Mouse (Mus musculus) forebrain, embryonic 12.5 days (tissue): ENCODE data around the gene P3h2. TPM values are rescaled to one million over a fixed set of nuclear protein-coding genes. Genes with fewer than 3 reads are reported as not detected.

ENCODE experiments used
- ATAC-seq: fragments of 200-750 bp; cut with Nextera tagmentation; 2 replicates; pipeline ENCODE4 v1.8.0; 2017; ENCODE audit warnings: moderate TSS enrichment; ENCODE audit not compliant: low FRiP score
- H3K27ac ChIP-seq: fragments of 300-500 bp; sonication (generic); 2 replicates; pipeline ENCODE4 v1.5.1; 2016; ENCODE audit warnings: mild to moderate bottlenecking
- H3K27me3 ChIP-seq: fragments of 300-500 bp; sonication (generic); 2 replicates; pipeline ENCODE4 v1.6.1; 2016; ENCODE audit warnings: mild to moderate bottlenecking
- H3K36me3 ChIP-seq: fragments of 300-500 bp; sonication (generic); replicated peaks from 2 replicates; pipeline ENCODE4 v1.6.1; 2016; ENCODE audit warnings: mild to moderate bottlenecking
- H3K4me1 ChIP-seq: fragments of 300-500 bp; sonication (generic); 2 replicates; pipeline ENCODE4 v1.6.1; 2016
- H3K4me2 ChIP-seq: fragments of 300-500 bp; sonication (generic); 2 replicates; pipeline ENCODE4 v1.6.1; 2016; ENCODE audit warnings: mild to moderate bottlenecking, moderate library complexity
- H3K4me3 ChIP-seq: fragments of 300-500 bp; sonication (generic); replicated peaks from 2 replicates; pipeline ENCODE4 v1.5.1; 2016; ENCODE audit warnings: mild to moderate bottlenecking
- H3K9ac ChIP-seq: fragments of 300-500 bp; sonication (generic); 2 replicates; pipeline ENCODE4 v1.6.1; 2016; ENCODE audit warnings: mild to moderate bottlenecking
- H3K9me3 ChIP-seq: fragments of 300-500 bp; sonication (generic); 2 replicates; pipeline ENCODE4 v1.6.1; 2016
- WGBS: fragments of 180-500 bp; shearing (Covaris S2); methylation state at CpG from one replicate; pipeline ENCODE4 v1.1.7; 2016; 5-methylcytosine and 5-hydroxymethylcytosine counted together
- polyA plus RNA-seq: library from polyadenylated mRNA; unstranded; fragments of >200 nt; fragmentation: Nextera tagmentation; extraction: Ambion mirVana; gene quantifications from 2 replicates; pipeline ENCODE4 v1.2.1, GENCODE M21; 2016

The P3h2 gene
- polyA plus RNA-seq, 1 experiment from 2014 or later: 2.3 TPM

DNA sequence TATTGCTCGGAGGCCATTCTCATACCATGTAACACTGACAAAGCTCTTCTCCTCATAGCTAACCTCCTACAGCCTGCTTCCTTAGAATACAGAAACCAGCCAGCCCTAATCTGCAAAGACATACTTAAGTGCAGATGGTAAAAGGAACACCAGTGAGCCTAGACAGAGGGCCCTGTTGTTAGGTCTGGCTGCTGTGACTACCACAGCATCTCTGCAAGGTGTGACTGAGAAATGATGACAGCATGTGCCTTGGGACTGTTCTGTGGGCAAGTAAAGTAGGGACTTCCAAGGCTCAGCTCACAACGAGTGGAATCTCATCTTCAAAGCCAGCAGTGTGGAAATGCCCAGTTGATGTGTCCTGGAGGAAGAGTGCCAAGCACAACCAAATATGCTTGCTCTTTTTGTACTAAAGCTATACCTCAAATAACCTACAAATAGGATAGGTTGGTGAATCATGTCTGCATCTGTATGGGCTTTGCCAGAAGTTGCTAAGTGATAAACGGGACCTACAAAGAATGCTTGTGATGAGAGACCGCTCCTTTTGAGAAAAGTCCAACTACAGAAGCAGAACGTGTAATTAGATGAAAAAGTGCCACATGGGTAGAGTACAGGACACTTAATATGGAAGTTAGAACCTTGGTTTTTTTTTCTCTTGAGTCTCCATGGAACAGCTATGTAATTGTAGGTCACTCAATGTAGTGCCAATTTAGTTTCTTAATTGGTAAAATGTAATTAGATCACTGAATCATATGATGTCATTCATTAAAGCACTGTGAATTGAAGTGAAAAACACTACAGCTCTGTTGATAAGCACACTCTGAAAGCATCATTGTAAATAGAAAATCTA lies 45.1 kb downstream of the P3h2 start:
- WGBS: 56% methylated on average over 5 of the region's 5 CpGs
- no peak overlapping the region for H3K4me3 ChIP-seq
- no peak overlapping the region for H3K27ac ChIP-seq
- H3K27me3 ChIP-seq: no peaks in the 10 kb centered on the region
- peak; percentile 75; the same call in 1 of the 2 replicates for ATAC-seq
- H3K4me2 ChIP-seq: no peak overlapping the region
- no peaks in the 10 kb centered on the region for H3K4me1 ChIP-seq
- H3K9me3 ChIP-seq: no peaks in the 10 kb centered on the region
- H3K9ac ChIP-seq: no peak overlapping the region
- H3K36me3 ChIP-seq: no peaks in the 10 kb centered on the region

- Histone ChIP-seq H3K27me3 (no peaks in the 10 kb centered on the region), H3K9ac (no peak overlapping the region), H3K4me1 (no peaks in the 10 kb centered on the region), H3K27ac (no peak overlapping the region), H3K9me3 (no peaks in the 10 kb centered on the region), H3K4me3 (no peak overlapping the region), H3K36me3 (no peaks in the 10 kb centered on the region), H3K4me2 (no peak overlapping the region)
- ATAC-seq: no peak
- WGBS: 80% methylated on average over 3 of the region's 3 CpGs
Observed at GRCm38 (mm10) chr16:26053631-26054030, 52.0 kb downstream of the P3h2 start.

GRCm38 (mm10) chr16:26049393-26050087 lies 56.0 kb downstream of the P3h2 start:
- Histone ChIP-seq H3K4me2 (no peak overlapping the region), H3K4me1 (no peaks in the 10 kb centered on the region), H3K27me3 (no peaks in the 10 kb centered on the region), H3K36me3 (no peaks in the 10 kb centered on the region), H3K27ac (no peak overlapping the region), H3K9ac (no peak overlapping the region), H3K9me3 (no peaks in the 10 kb centered on the region), H3K4me3 (no peak overlapping the region)
- WGBS: 65% methylated on average over 5 of the region's 5 CpGs
- ATAC-seq: no peak

DNA sequence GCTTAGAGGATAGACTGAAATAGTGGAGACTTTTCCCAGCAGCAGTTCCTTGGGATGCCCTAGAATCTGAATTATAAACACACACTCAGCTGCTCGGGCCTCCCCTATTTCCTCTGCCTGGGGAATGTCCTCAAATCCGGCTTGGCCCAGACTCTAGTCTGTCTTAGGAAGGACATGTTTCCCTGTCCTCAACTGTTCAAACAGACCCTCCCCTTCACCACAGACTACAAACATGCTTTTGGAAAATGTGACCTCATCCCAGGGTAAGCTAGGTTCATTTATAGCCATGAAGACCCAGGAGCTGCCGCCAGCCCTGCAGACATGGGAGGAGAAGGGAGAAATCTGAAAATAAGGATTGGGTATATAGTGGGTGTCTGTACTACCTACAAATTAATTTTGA lies 57.7 kb downstream of the P3h2 start:
- Histone ChIP-seq H3K36me3 (no peaks in the 10 kb centered on the region), H3K4me2 (no peak overlapping the region), H3K27ac (no peak overlapping the region), H3K4me3 (no peak overlapping the region), H3K9ac (no peak overlapping the region), H3K4me1 (no peaks in the 10 kb centered on the region), H3K27me3 (no peaks in the 10 kb centered on the region), H3K9me3 (no peaks in the 10 kb centered on the region)
- ATAC-seq: no peak
- 82% methylated on average over 3 of the region's 3 CpGs for WGBS

DNA sequence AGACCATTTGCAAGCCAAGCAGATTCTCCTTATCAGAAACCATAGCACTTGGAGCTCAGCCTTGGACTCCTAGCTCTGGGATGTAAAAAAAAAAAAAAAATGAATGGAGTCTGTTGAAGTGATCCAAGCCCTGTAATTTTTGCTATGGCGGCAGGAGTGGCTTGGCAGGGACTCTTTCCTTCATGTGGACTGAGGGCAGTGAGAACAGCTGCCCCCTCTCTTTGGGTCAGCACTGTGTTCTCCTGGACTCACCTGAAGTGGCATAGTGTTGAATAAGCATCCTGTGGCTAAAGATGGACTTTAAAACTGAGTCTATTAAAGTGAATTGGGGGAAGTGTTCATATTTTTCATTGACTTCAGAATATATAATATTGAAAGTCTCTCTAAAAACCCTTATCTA lies 58.2 kb downstream of the P3h2 start:
- H3K4me1 ChIP-seq: no peaks in the 10 kb centered on the region
- WGBS: 93% methylated on average over 1 of the region's 1 CpGs
- H3K9me3 ChIP-seq: no peaks in the 10 kb centered on the region
- no peak for ATAC-seq
- H3K27me3 ChIP-seq: no peaks in the 10 kb centered on the region
- H3K27ac ChIP-seq: no peak overlapping the region
- H3K9ac ChIP-seq: no peak overlapping the region
- H3K4me2 ChIP-seq: no peak overlapping the region
- no peaks in the 10 kb centered on the region for H3K36me3 ChIP-seq
- no peak overlapping the region for H3K4me3 ChIP-seq

DNA sequence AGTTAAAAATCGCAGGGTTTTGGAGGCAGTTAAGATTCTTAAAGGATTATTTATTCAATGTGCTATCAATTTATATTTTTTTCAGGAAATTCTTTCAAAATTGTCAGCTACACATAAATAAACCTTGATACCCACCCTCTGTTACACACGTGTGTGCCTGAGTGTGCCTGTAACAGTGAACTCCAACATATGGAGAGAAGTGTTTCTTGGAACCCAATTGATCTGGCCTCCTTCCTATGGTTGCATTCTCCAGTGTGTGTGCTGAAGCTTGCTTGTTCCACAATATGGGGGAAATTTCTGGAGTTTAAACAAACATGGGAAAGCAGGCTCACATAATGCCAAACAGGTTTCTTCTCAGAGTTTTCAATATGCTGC lies 63.7 kb downstream of the P3h2 start:
- no peaks in the 10 kb centered on the region for H3K27me3 ChIP-seq
- no peaks in the 10 kb centered on the region for H3K36me3 ChIP-seq
- 70% methylated on average over 2 of the region's 2 CpGs for WGBS

GRCm38 (mm10) chr16:26041021-26041928 lies 64.3 kb downstream of the P3h2 start:
- no peak overlapping the region for H3K4me3 ChIP-seq
- no peak overlapping the region for H3K27ac ChIP-seq
- H3K27me3 ChIP-seq: no peaks in the 10 kb centered on the region
- H3K4me2 ChIP-seq: no peak overlapping the region
- no peak for ATAC-seq
- WGBS: 72% methylated on average over 12 of the region's 12 CpGs
- H3K9me3 ChIP-seq: no peaks in the 10 kb centered on the region
- H3K9ac ChIP-seq: no peak overlapping the region
- H3K4me1 ChIP-seq: no peaks in the 10 kb centered on the region
- no peaks in the 10 kb centered on the region for H3K36me3 ChIP-seq

More for the DNA sequence above, 63.7 kb downstream of the P3h2 start:
- no peak overlapping the region for H3K4me3 ChIP-seq
- H3K4me1 ChIP-seq: no peaks in the 10 kb centered on the region
- H3K9me3 ChIP-seq: no peaks in the 10 kb centered on the region
- H3K27ac ChIP-seq: no peak overlapping the region
- ATAC-seq: no peak
- no peak overlapping the region for H3K4me2 ChIP-seq
- no peak overlapping the region for H3K9ac ChIP-seq

DNA sequence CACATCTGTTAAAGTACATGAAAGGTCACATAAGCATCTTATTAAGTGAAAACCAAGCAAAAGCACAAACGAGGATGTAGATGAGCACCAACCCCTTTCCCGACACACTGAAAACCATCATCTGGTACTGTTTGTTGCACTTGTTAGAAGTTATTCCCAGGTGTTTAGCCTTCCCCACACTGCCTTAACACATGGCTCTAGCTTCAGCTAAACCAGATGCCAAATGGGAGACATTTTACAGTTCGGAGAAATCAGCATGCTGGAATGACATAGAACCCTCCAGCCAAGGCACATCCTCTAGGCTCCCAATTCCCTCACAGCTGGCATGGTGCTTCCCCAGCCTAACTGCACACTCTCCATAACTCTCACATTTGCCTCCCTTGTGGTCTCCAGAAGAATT lies 66.3 kb downstream of the P3h2 start:
- no peaks in the 10 kb centered on the region for H3K4me1 ChIP-seq
- WGBS: 82% methylated on average over 3 of the region's 3 CpGs
- H3K4me2 ChIP-seq: no peak overlapping the region
- H3K27me3 ChIP-seq: no peaks in the 10 kb centered on the region
- H3K36me3 ChIP-seq: no peaks in the 10 kb centered on the region
- no peak overlapping the region for H3K4me3 ChIP-seq
- H3K9ac ChIP-seq: no peak overlapping the region
- H3K9me3 ChIP-seq: no peaks in the 10 kb centered on the region
- H3K27ac ChIP-seq: no peak overlapping the region
- ATAC-seq: no peak

- no peak overlapping the region for H3K9ac ChIP-seq
- no peak for ATAC-seq
- no peaks in the 10 kb centered on the region for H3K36me3 ChIP-seq
- no peak overlapping the region for H3K4me2 ChIP-seq
- no peak overlapping the region for H3K4me3 ChIP-seq
- H3K4me1 ChIP-seq: no peaks in the 10 kb centered on the region
- 46% methylated on average over 3 of the region's 3 CpGs for WGBS
- no peaks in the 10 kb centered on the region for H3K9me3 ChIP-seq
- H3K27ac ChIP-seq: no peak overlapping the region
- H3K27me3 ChIP-seq: no peaks in the 10 kb centered on the region
Observed at GRCm38 (mm10) chr16:26035525-26035924, 70.1 kb downstream of the P3h2 start.

GRCm38 (mm10) chr16:26035079-26035478 lies 70.5 kb downstream of the P3h2 start:
- Histone ChIP-seq H3K4me3 (no peak overlapping the region), H3K27ac (no peak overlapping the region), H3K27me3 (no peaks in the 10 kb centered on the region), H3K9ac (no peak overlapping the region), H3K9me3 (no peaks in the 10 kb centered on the region), H3K4me2 (no peak overlapping the region), H3K4me1 (no peaks in the 10 kb centered on the region), H3K36me3 (no peaks in the 10 kb centered on the region)
- no peak for ATAC-seq
- 66% methylated on average over 5 of the region's 5 CpGs for WGBS

GRCm38 (mm10) chr16:26029424-26030012 lies 76.1 kb downstream of the P3h2 start:
- Histone ChIP-seq H3K36me3 (no peaks in the 10 kb centered on the region), H3K27me3 (no peaks in the 10 kb centered on the region), H3K9me3 (no peaks in the 10 kb centered on the region), H3K4me3 (no peak overlapping the region), H3K27ac (no peak overlapping the region), H3K4me1 (0 out of 2 replicates have a peak, but pooled peaks cover 4% of the 10 kb centered on the region), H3K9ac (no peak overlapping the region), H3K4me2 (no peak overlapping the region)
- WGBS: 60% methylated on average over 2 of the region's 2 CpGs
- ATAC-seq: 0 out of 2 replicates have a peak, but pooled peaks have one; percentile 23

- WGBS: 82% methylated on average over 3 of the region's 3 CpGs
- no peak for ATAC-seq
- no peak overlapping the region for H3K4me3 ChIP-seq
- H3K9ac ChIP-seq: no peak overlapping the region
- no peak overlapping the region for H3K4me2 ChIP-seq
- H3K9me3 ChIP-seq: no peaks in the 10 kb centered on the region
- H3K36me3 ChIP-seq: no peaks in the 10 kb centered on the region
- H3K27ac ChIP-seq: no peak overlapping the region
- H3K4me1 ChIP-seq: peaks cover 4% of the 10 kb centered on the region; the same call in 1 of the 2 replicates
- H3K27me3 ChIP-seq: no peaks in the 10 kb centered on the region
Observed at GRCm38 (mm10) chr16:26026416-26026815, 79.2 kb downstream of the P3h2 start.
